In the genomic region with DNA sequence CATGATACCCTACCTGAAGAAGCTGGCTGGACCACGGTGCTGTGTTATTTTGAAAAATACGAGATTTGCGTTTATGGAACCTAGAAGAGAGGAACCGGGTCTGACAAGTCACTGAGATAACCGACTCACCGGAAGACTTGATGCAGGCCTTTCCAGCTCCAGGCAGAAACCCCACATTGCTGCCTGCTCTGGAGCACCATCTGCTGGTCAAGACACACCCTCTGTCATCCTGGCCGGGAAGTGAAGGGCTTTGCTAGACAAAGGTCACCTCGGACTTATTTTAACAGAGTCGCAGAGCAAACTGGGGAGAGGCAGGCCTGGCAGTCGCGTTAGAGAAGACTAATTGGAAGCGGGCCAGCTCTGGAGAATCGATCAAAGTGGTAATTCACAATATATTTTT, we compare ENCODE assay signal across 8 mouse cellular contexts.
DNase-seq lines count a peak whose midpoint lies in the region; ATAC-seq and TF ChIP-seq lines count a peak whose summit lies in the region.

No protein-coding gene starts in this region.

- no peak overlapping the region for H3ac ChIP-seq in C2C12 (ENCODE audit: control insufficient read depth, insufficient read length, low read depth)

- no peak for TF ChIP-seq EP300 in liver, embryonic 14.5 days (IDR thresholded peaks at IDR 0.05; ENCODE audit: low read depth)

- no peak overlapping the region for H3K4me3 ChIP-seq in C2C12 (ENCODE audit: insufficient read depth, poor library complexity, severe bottlenecking)
- no peak overlapping the region for H3K4me3 ChIP-seq in forebrain, embryonic 12.5 days (replicated peaks)
- no peak overlapping the region for H3K4me3 ChIP-seq in liver, embryonic 14.5 days (ENCODE audit: insufficient read depth in 1 of 2, low read depth in 2 of 2, low read length in 2 of 2)
- no peak overlapping the region for H3K4me3 ChIP-seq in neural tube, embryonic 15.5 days (replicated peaks)

- no peak overlapping the region for H3K27ac ChIP-seq in forebrain, embryonic 12.5 days
- no peak overlapping the region for H3K27ac ChIP-seq in liver, embryonic 14.5 days
- H3K27ac ChIP-seq in neural tube, embryonic 15.5 days (replicated peaks), result no peak overlapping the region

- H3K9ac ChIP-seq in forebrain, embryonic 12.5 days, result no peak overlapping the region
- H3K9ac ChIP-seq in liver, embryonic 14.5 days (replicated peaks), result no peak overlapping the region
- H3K9ac ChIP-seq in neural tube, embryonic 15.5 days (replicated peaks), result no peak overlapping the region

- H3K36me3 ChIP-seq in C2C12 (ENCODE audit: control insufficient read depth, insufficient read depth), result no peaks in the 10 kb centered on the region
- H3K36me3 ChIP-seq in forebrain, embryonic 12.5 days (replicated peaks), result no peaks in the 10 kb centered on the region
- H3K36me3 ChIP-seq in liver, embryonic 14.5 days (replicated peaks; ENCODE audit: control insufficient read depth, insufficient read depth, low read depth), result no peaks in the 10 kb centered on the region
- H3K36me3 ChIP-seq in neural tube, embryonic 15.5 days, result no peaks in the 10 kb centered on the region

- intact Hi-C loops in heart, postnatal 10 days (cut with DNase I), result loop anchor here (5.0 to 10.0 kb wide), 2 partner anchors 137 to 604 kb away; no protein-coding TSS in a partner anchor

- H3K4me1 ChIP-seq in forebrain, embryonic 12.5 days, result no peaks in the 10 kb centered on the region
- no peaks in the 10 kb centered on the region for H3K4me1 ChIP-seq in liver, embryonic 14.5 days (replicated peaks; ENCODE audit: control insufficient read depth in 2 of 2, insufficient read depth in 2 of 2, low read length in 1 of 2)
- H3K4me1 ChIP-seq in neural tube, embryonic 15.5 days, result peaks cover 11% of the 10 kb centered on the region; the same call in 1 of the 2 replicates

- H3K79me2 ChIP-seq in C2C12 (ENCODE audit: control insufficient read depth, insufficient read depth), result no peaks in the 10 kb centered on the region

- H3K9me3 ChIP-seq in forebrain, embryonic 12.5 days, result no peaks in the 10 kb centered on the region
- H3K9me3 ChIP-seq in liver, embryonic 14.5 days (ENCODE audit: control insufficient read depth, low read length), result no peaks in the 10 kb centered on the region
- no peaks in the 10 kb centered on the region for H3K9me3 ChIP-seq in neural tube, embryonic 15.5 days (replicated peaks)

- TF ChIP-seq CTCF in C2C12 (IDR thresholded peaks at IDR 0.05; ENCODE audit: control insufficient read depth, insufficient read depth, insufficient read length), result peak; percentile 61
- TF ChIP-seq CTCF in brain, embryonic 14.5 days (IDR thresholded peaks at IDR 0.05; ENCODE audit: borderline replicate concordance, extremely low read depth, insufficient read depth, insufficient read length), result peak; percentile 94
- TF ChIP-seq CTCF in liver, embryonic 14.5 days (IDR thresholded peaks at IDR 0.05; ENCODE audit: low read depth), result peak; percentile 77

- 18% methylated on average over 13 of the region's 13 CpGs for WGBS in forebrain, embryonic 12.5 days
- 12% methylated on average over 13 of the region's 13 CpGs for WGBS in liver, embryonic 14.5 days (ENCODE audit: insufficient replicate concordance)
- WGBS in neural tube, embryonic 15.5 days, result 15% methylated on average over 13 of the region's 13 CpGs

- H3K4me2 ChIP-seq in forebrain, embryonic 12.5 days, result no peak overlapping the region
- no peak overlapping the region for H3K4me2 ChIP-seq in liver, embryonic 14.5 days (ENCODE audit: low read depth)
- H3K4me2 ChIP-seq in neural tube, embryonic 15.5 days, result no peak overlapping the region

- no peak for TF ChIP-seq POLR2A in brain, embryonic 14.5 days (IDR thresholded peaks at IDR 0.05; ENCODE audit: borderline replicate concordance, extremely low read depth, insufficient read depth, insufficient read length, poor library complexity, severe bottlenecking)

- H3K27me3 ChIP-seq in C2C12 (ENCODE audit: control insufficient read depth, insufficient read depth, insufficient read length), result no peaks in the 10 kb centered on the region
- H3K27me3 ChIP-seq in forebrain, embryonic 12.5 days, result no peaks in the 10 kb centered on the region
- no peaks in the 10 kb centered on the region for H3K27me3 ChIP-seq in liver, embryonic 14.5 days (ENCODE audit: control insufficient read depth, insufficient read depth, low read length)
- H3K27me3 ChIP-seq in neural tube, embryonic 15.5 days (replicated peaks), result no peaks in the 10 kb centered on the region

- DNase-seq in brain, embryonic 14.5 days (ENCODE audit: low read depth), result peak; percentile 89
- peak; percentile 79 to 81 for DNase-seq in heart, postnatal 10 days
- DNase-seq in kidney, postnatal 36 days, result peak; percentile 73 to 86
- DNase-seq in liver, embryonic 14.5 days (ENCODE audit: low read depth in 3 of 3, low spot score in 3 of 3), result peak; percentile 9 to 18 (median 16)
- DNase-seq in thymus, adult 18-20 months, result peak; percentile 41 to 43

- no peaks in the 10 kb centered on the region for H3K79me3 ChIP-seq in C2C12 (ENCODE audit: low read depth)

- ATAC-seq in forebrain, embryonic 12.5 days (ENCODE audit: low FRiP score), result peak; percentile 81
- ATAC-seq in liver, embryonic 14.5 days (ENCODE audit: insufficient read depth), result no peak
- ATAC-seq in neural tube, embryonic 15.5 days (ENCODE audit: low FRiP score), result peak; percentile 83

TF ChIP-seq in C2C12, 6 proteins besides CTCF, POLR2A, EP300 and RAD21:
- no peak for TF ChIP-seq CEBPB (IDR thresholded peaks at IDR 0.05; ENCODE audit: low read depth)
- TF ChIP-seq USF1 (IDR thresholded peaks at IDR 0.05; ENCODE audit: low read depth), result no peak
- no peak for TF ChIP-seq MYOG (IDR thresholded peaks at IDR 0.05; ENCODE audit: control insufficient read depth, extremely low read depth, insufficient read length)
- TF ChIP-seq MAX (IDR thresholded peaks at IDR 0.05), result no peak
- no peak for TF ChIP-seq FOSL1 (IDR thresholded peaks at IDR 0.05; ENCODE audit: insufficient read depth, low read length, poor library complexity, severe bottlenecking)
- no peak for TF ChIP-seq MYOD1 (IDR thresholded peaks at IDR 0.05; ENCODE audit: control insufficient read depth, insufficient read length, low read depth)

Comparison
In these comparisons a context has a peak if more than half of its experiments do, and no peak if none do; other contexts are left out.
1. DNase-seq: peak in every context shown above with its lines; median percentile 89 in brain, embryonic 14.5 days; 80 in heart, postnatal 10 days; 80 in kidney, postnatal 36 days; 42 in thymus, adult 18-20 months; 16 in liver, embryonic 14.5 days.